Mouse (Mus musculus) testis, postnatal 14 days (tissue): ENCODE results near the gene Dst.
"Not testable (repeated sequence)": the region's sequence is repeated elsewhere in the genome, so short reads cannot be mapped to it uniquely, and the experiment has no call there.

Experiments
- DNase-seq: peaks from one replicate; pipeline ENCODE4 v3.0.0; 2021; ENCODE audit warnings: low spot score

The Dst gene

DNA sequence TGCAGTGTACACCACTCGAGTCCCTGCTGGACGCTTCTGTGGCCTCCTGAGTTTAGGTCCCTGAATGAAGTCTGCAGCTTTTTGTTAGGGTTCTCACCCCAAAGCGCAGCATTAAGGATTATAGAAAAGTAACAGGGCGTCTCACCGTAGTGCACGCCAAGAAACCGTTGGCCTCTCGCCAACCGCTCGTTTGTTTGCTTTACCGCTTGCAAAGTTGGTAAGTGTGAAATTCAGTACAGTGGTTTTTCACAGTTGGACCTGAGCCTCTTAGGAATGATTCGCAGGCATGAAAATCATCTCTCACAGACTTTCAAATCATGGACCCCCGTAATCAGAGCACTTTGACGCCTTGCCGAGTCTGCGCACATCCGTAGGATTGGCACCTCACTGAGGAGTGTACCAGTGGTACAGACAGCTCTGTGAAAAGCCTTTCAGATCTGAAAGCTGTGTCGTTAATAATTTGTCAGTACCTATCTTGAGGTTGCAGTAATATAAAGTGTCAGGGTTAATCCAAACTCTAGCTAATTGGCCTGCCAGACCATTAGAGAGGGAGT lies 390.7 kb downstream of the Dst start:
- DNase-seq, result no peak

DNA sequence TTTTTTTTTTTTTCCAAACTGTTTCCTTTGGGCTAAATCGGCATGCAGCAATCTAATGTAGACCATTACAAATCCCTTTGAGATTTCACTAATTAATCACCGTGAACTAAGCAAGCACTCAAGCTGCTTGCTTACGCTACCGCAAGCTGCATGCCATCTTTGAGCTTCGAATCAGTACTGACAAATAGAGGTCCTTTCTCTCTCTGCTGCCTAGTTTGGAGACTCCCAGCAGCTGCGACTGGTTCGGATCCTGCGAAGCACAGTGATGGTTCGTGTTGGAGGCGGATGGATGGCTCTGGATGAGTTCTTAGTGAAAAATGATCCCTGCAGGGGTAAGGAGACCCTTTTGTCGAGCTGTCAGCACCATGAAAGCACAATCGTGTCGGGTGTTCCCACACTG lies 391.5 kb downstream of the Dst start:
- no peak for DNase-seq

DNA sequence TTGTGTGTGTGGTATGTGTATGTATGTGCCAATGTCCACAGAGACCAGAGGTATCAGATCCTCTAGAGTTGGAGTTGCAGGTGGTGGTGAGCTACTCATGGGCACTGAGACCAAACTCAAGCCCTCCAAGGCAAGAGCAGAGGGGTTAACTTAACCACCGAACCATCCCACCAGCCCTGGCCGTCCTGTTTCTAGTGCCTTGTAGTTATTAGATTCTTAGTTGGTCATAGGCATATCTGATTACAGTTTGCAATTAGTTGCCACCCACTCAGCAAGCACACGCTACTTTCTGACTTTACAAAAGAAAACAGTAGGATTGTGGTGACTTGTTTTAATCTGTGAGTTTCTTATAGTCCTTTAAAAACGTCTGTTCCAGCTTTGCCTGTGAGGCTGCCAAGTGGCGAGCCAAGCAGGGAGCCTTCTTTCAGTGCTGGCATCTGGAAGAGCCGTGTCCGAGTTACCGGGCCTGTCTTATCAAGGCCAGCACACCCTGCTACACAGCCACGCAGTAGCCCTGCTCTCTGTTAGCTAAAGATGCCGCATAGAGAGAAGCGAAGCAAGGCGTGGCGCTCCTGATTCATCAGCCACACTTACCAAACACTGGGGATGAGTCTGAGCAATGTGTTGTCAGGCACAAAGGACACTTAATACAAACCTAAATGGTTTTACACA lies 392.4 kb downstream of the Dst start:
- DNase-seq, result no peak

DNA sequence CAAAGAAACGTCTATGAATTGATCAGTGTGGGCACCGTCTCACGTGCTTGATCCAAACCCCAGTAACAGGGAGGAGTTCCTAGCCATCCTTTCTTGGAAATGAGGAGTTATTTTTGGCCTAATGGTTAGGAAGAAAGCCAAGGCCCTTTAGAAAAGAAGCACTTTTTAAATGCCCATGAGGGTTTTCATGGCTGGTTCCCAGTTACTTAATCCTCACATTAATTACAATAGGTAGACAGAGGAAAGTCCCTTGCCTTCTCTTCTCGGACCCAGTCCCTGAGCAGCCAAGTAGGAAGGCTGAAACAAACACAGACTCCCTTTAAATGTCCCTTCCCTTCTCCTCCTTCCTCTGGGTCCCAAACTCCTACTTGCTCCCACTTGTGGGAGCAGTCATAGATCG lies 396.2 kb downstream of the Dst start:
- DNase-seq, result no peak

DNA sequence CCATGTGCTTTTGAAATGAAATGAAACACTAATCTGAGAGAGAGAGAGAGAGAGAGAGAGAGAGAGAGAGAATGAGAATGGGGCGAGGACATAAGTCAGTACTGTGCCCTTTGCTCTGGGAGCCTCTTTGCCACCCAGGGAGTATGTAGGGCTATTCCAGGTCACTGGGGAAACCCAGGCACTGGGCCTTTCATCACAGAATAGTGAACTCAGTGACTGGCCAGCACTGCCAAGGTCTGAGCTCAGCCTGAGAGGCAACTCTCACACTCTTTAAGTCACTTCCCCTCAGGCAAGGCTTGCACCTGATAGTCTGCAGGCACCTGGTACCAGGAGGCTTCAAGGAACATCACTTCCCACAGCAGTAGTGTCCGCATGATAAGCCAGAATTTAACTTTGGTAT lies 398.7 kb downstream of the Dst start:
- no peak for DNase-seq

DNA sequence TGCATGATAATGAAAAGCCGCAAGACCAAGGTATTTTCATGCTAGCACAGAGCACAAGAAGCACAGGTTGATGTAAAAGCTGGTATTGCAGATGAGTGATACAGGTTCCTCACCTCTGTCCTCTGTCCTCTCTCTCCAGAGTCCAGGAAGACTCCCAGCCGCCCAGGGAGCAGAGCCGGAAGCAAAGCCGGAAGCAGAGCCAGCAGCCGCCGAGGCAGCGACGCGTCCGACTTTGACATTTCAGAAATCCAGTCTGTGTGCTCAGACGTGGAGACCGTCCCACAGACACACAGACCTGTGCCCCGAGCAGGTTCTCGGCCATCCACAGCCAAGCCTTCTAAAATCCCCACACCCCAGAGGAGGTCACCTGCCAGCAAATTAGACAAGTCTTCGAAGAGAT lies 399.2 kb downstream of the Dst start:
- DNase-seq, result no peak

DNA sequence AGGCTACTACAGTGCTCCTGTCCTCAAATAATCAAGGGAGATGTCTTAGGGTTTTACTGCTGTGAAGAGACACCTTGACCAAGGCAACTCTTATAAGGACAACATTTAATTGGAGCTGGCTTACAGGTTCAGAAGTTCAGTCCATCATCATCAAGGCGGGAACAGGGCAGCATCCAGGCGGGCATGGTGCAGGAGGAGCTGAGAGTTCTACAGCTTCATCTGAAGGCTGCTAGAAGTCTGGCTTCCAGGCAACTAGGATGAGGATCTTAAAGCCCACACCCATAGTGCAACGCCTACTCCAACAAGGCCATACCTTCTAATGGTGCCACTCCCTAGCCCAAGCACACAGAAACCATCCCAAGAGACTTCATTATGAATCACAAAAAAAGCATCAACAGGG lies 400.8 kb downstream of the Dst start:
- not testable (repeated sequence) for DNase-seq

DNA sequence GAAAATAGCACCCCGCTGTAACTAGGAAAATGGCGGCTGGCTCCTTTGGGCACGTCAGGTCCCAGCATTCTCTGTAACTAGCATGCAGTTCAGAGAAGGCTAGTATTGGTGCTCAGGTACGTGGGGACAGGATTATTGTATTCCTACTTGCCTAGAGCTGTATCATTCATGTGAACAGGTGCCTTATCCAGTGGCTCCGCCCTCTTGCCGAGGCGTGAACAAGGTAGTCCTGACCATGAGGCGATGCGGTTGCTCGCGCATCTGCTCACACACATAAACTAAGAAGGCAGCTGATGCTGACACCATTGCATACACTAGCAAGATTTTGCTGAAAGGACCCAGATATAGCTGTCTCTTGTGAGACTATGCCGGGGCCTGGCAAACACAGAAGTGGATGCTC lies 401.4 kb downstream of the Dst start:
- no peak for DNase-seq

DNA sequence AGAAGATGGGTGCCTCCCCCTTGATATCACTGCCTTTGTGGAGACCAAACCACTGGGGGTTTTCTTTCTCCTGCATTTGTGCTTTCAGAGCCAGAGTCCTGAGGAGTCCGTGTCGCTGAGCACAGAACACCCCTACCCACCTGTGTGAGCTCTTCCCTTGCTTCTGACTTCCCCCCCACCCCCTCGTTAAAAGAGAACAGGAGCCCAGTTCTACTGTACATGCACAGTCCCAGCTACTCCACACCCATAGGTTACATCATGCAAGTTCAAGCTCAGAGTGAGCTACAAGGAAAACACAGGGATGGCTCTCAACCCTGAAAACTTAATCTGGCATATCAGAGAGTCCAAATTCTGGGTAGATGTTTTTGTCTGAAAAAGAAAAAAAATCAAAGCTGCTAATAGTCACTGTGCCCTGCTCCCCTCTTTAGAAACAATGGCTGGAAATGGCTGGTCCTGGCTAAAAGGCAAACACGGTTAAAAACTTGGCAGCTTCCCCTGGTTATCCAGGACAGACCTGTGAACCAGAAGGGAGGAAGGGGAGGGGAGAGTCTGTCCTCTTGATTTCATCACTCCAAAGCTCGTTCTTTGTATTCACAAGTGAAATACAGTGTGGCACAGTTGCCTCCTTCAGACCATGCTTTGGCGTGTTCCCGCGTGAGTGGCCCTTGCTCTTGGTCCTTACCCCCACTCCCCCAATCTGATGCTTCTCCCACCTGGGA lies 402.7 kb downstream of the Dst start:
- no peak for DNase-seq

DNA sequence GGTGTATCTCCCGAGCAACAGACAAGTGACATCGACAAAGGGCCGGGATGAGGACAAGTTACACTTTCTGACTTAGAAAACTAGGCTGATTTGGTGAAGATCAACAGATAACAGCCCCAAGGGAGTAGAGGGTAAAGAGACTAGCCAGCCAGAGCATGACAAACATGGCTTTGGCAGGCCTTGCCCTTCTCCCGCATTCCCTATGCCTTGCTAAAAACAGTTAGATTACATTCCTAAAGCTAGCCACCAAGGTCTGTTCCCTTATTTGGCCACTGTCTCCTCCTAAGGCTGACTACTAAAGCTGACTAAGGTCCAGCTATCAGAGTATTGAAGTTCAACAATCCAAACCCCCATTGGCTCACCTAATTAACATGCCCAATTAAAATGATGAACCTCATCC lies 404.8 kb downstream of the Dst start:
- DNase-seq, result no peak

DNA sequence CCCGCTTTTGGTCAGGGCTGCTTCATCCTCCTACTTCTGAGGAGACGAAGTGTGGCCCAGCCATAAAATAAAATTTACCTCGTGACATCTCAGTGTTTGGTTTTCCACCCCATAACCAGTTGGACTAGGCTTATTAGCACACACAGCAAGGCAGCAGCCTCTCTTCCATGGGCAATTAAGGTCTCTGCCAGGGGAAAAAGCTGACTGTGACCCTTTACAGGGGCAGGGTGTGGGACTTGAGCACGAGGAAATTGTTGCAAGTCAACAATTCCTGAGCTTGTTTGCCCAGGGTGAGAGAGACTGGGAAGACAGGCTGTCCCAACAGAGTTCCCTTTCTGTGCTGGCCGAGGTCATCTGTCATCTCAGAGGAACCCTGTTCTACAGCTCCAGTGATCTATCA lies 407.4 kb downstream of the Dst start:
- no peak for DNase-seq

DNA sequence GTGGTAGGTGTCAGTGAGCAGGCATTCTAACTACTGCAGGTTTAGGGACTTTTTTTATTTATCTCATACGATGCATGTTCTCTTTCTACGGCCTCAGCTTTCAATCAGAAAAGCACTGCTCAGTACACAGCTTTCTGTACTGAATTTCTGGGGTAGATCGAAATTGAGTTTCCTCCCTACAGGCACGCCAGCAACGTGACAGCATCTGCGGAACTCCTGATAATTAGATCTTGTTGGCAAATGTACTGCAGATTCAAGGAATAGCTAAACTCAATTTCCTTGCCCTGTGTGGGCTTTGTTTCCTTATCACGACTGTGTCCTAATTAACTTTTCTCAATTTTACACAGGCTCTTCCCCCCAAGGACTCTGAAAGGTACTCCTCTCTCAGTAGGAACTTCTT lies 416.2 kb downstream of the Dst start:
- DNase-seq, result no peak

DNA sequence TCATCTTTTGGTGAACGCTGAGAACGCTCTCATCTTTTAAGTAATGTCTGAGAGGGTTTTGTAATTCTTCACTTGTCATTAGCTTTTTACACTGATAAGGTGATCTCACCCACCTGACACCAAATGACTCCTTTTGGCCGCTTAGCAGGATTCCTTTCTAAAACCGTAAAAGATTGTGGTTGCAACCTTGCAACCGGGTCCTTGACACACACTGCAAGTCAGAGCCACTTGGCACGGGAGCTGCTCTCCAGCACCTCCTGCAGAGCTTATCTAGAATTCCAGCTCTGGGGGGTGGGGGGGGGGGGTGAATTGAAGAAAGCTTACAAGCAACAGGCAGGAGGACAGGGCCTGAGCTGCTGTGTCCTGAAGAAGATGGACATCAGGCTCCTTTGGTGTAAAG lies 420.6 kb downstream of the Dst start:
- DNase-seq, result no peak

DNA sequence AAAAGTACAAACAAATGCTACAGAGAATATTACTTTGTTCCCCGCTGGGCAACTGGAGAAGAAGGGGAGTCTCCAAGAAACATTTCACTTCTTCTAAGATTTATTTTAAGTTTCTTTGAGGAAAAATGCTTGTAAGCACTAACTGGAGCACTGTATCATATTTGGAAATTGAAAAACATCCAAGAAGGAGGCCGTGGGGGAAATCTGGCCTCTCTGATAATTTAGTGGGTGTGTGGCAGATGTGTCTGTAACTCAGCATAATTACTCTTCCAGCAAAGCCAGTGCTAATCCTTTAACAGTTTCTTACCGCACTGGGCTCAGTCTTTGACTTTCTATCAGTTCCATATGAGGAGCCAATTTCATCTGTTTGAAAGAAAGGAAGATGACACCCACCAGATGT lies 423.7 kb downstream of the Dst start:
- DNase-seq, result no peak
